Mouse (Mus musculus) brain, embryonic 14.5 days (tissue): ENCODE measurements around the gene Ppfibp2. TPM values are rescaled to one million over a fixed set of nuclear protein-coding genes. Genes with fewer than 3 reads are reported as not detected.

ENCODE experiments used
- DNase-seq: peaks from one replicate; pipeline ENCODE4 v3.0.0-alpha.2; 2011; ENCODE audit warnings: low read depth
- CTCF ChIP-seq: fragments of 200-500 bp; IDR thresholded peaks from 2 replicates; pipeline ENCODE4 v1.5.1; 2012; ENCODE audit warnings: inconsistent platforms, mild to moderate bottlenecking, moderate library complexity, borderline replicate concordance; ENCODE audit not compliant: insufficient read depth, insufficient read length; ENCODE audit errors: extremely low read depth
- POLR2A ChIP-seq: fragments of 200-500 bp; IDR thresholded peaks from 2 replicates; pipeline ENCODE4 v1.6.1; 2012; ENCODE audit warnings: mild to moderate bottlenecking, inconsistent platforms, borderline replicate concordance; ENCODE audit not compliant: poor library complexity, insufficient read depth, insufficient read length, severe bottlenecking; ENCODE audit errors: extremely low read depth
- polyA plus RNA-seq: library from polyadenylated mRNA; depleted of rRNA; stranded (reverse); fragments of >200 nt; gene quantifications from 2 replicates; pipeline ENCODE4 v1.2.3, GENCODE M21; 2012

Ppfibp2 gene
- polyA plus RNA-seq, 1 experiment = 3.4 TPM

- TF ChIP-seq POLR2A (no peak), CTCF (no peak)
- DNase-seq = peak; percentile 5
These were observed 64.3 kb downstream of the Ppfibp2 start for GRCm38 (mm10) chr7:107659186-107659918.

- peak; percentile 81 for DNase-seq
These were observed 66.3 kb downstream of the Ppfibp2 start for GRCm38 (mm10) chr7:107661189-107661842.

GRCm38 (mm10) chr7:107661843-107662281, 66.9 kb downstream of the Ppfibp2 start:
- DNase-seq = no peak

More at GRCm38 (mm10) chr7:107661189-107661842, 66.3 kb downstream of the Ppfibp2 start:
- TF ChIP-seq CTCF (peak; percentile 82), POLR2A (no peak)

GRCm38 (mm10) chr7:107663621-107664020, 68.6 kb downstream of the Ppfibp2 start:
- DNase-seq = no peak
- TF ChIP-seq CTCF (no peak), POLR2A (no peak)

More at GRCm38 (mm10) chr7:107661843-107662281, 66.9 kb downstream of the Ppfibp2 start:
- no peak for TF ChIP-seq CTCF

- DNase-seq = peak; percentile 35
- no peak for TF ChIP-seq POLR2A
- TF ChIP-seq CTCF = no peak
These were observed 69.4 kb downstream of the Ppfibp2 start for GRCm38 (mm10) chr7:107664063-107665056.

- no peak for DNase-seq
- TF ChIP-seq POLR2A (no peak), CTCF (no peak)
These were observed 70.2 kb downstream of the Ppfibp2 start for GRCm38 (mm10) chr7:107665221-107665585.

GRCm38 (mm10) chr7:107665586-107666261, 70.7 kb downstream of the Ppfibp2 start:
- peak; percentile 83 for DNase-seq

GRCm38 (mm10) chr7:107666262-107666902, 71.4 kb downstream of the Ppfibp2 start:
- peak; percentile 4 for DNase-seq
- TF ChIP-seq CTCF = no peak
- TF ChIP-seq POLR2A = no peak

More at GRCm38 (mm10) chr7:107665586-107666261, 70.7 kb downstream of the Ppfibp2 start:
- no peak for TF ChIP-seq POLR2A
- no peak for TF ChIP-seq CTCF

GRCm38 (mm10) chr7:107668514-107668913, 73.5 kb downstream of the Ppfibp2 start:
- TF ChIP-seq POLR2A (no peak), CTCF (no peak)
- DNase-seq = no peak

GRCm38 (mm10) chr7:107675224-107675623, 80.2 kb downstream of the Ppfibp2 start:
- no peak for TF ChIP-seq POLR2A
- no peak for TF ChIP-seq CTCF
- no peak for DNase-seq
